Mouse (Mus musculus) C2C12 (cell line): ENCODE results near the gene Bglap2.

ENCODE experiments used
- CTCF ChIP-seq: IDR thresholded peaks from one replicate; pipeline ENCODE4 v1.5.1; 2011; ENCODE audit not compliant: control insufficient read depth, insufficient read depth, insufficient read length
- FOSL1 ChIP-seq: IDR thresholded peaks from one replicate; pipeline ENCODE4 v1.8.0; 2011; ENCODE audit warnings: mild to moderate bottlenecking, low read length; ENCODE audit not compliant: poor library complexity, insufficient read depth, severe bottlenecking
- MAX ChIP-seq: IDR thresholded peaks from one replicate; pipeline ENCODE4 v1.6.1; 2011; ENCODE audit warnings: mild to moderate bottlenecking, control low read depth

GRCm38 (mm10) chr3:88411681-88412080, 33.2 kb upstream of the Bglap2 start:
- no peak for TF ChIP-seq CTCF
- TF ChIP-seq MAX, result no peak
- TF ChIP-seq FOSL1, result no peak
